Mouse (Mus musculus) G1E (cell line): ENCODE measurements around the gene Dnttip1. TPM values are rescaled to one million over a fixed set of nuclear protein-coding genes. Genes with fewer than 3 reads are reported as not detected.
A peak's percentile ranks its signal among the peaks of the same experiment; 100 is the strongest.
"Not testable (repeated sequence)": the region's sequence is repeated elsewhere in the genome, so short reads cannot be mapped to it uniquely, and the experiment has no call there.

Source experiments
- ATAC-seq: 2 replicates; pipeline ENCODE4 v1.8.0; 2016; ENCODE audit warnings: mild to moderate bottlenecking; ENCODE audit not compliant: insufficient number of reproducible peaks, poor library complexity, low FRiP score, severe bottlenecking; ENCODE audit errors: extremely low read depth
- DNase-seq: peaks from one replicate; pipeline ENCODE4 v3.0.0; 2012; ENCODE audit warnings: low spot score
- H3K27me3 ChIP-seq: 2 replicates; pipeline ENCODE4 v1.6.1; 2012; ENCODE audit warnings: mild to moderate bottlenecking, low read length, inconsistent platforms; ENCODE audit not compliant: insufficient read depth
- H3K36me3 ChIP-seq: replicated peaks from 2 replicates; pipeline ENCODE3; 2012; ENCODE audit warnings: mild to moderate bottlenecking, inconsistent platforms
- H3K4me1 ChIP-seq: 2 replicates; pipeline ENCODE4 v1.6.1; 2012; ENCODE audit warnings: low read depth, low read length, inconsistent platforms, mixed read lengths; ENCODE audit not compliant: insufficient read depth
- H3K4me3 ChIP-seq: 2 replicates; pipeline ENCODE4 v1.5.1; 2012; ENCODE audit warnings: low read depth, mild to moderate bottlenecking, inconsistent platforms, low read length, moderate library complexity, mixed read lengths
- H3K9me3 ChIP-seq: replicated peaks from 2 replicates; pipeline ENCODE4 v1.6.1; 2012; ENCODE audit warnings: inconsistent platforms
- CTCF ChIP-seq: IDR thresholded peaks from 2 replicates; pipeline ENCODE4 v1.5.1; 2012; ENCODE audit warnings: low read depth, low read length, inconsistent platforms, mixed read lengths
- GATA1 ChIP-seq: IDR thresholded peaks from 2 replicates; pipeline ENCODE4 v1.6.1; 2012; ENCODE audit warnings: borderline replicate concordance, low read length, inconsistent platforms, mixed read lengths
- GATA2 ChIP-seq: IDR thresholded peaks from 2 replicates; pipeline ENCODE4 v1.6.1; 2012; ENCODE audit warnings: low read depth, low read length, inconsistent platforms, borderline replicate concordance
- POLR2AphosphoS5 ChIP-seq: IDR thresholded peaks from 2 replicates; pipeline ENCODE4 v1.6.1; 2012; ENCODE audit warnings: low read depth, low read length, inconsistent platforms; ENCODE audit not compliant: insufficient replicate concordance
- TAL1 ChIP-seq: conservative IDR thresholded peaks from 2 replicates; pipeline ENCODE4 v1.6.1; 2012; ENCODE audit warnings: low read depth, low read length, inconsistent platforms, mixed read lengths
- polyA plus RNA-seq: library from polyadenylated mRNA; stranded (reverse); fragments of >175 nt; gene quantifications from 2 replicates; pipeline ENCODE4 v1.2.3, GENCODE M21; 2012
- total RNA-seq, 2 experiments: library from RNA; stranded (forward) in 1 of 2; stranded (reverse) in 1 of 2; fragments of 200-1000 nt in 1 of 2; fragments of >200 nt in 1 of 2; fragmentation: Nextera tagmentation in 1 of 2; gene quantifications; 2 replicates each; pipeline ENCODE4 v1.2.3; 2014 to 2017

The Dnttip1 gene
- total and polyA plus RNA-seq, 3 experiments = 23.8 to 122 (median 86.2) TPM

- Histone ChIP-seq H3K36me3 (no peaks in the 10 kb centered on the region), H3K4me1 (no peaks in the 10 kb centered on the region), H3K9me3 (no peaks in the 10 kb centered on the region), H3K4me3 (no peak overlapping the region), H3K27me3 (0 out of 2 replicates have a peak, but pooled peaks cover under 1% of the 10 kb centered on the region)
- no peak for DNase-seq
- ATAC-seq = no peak
- no peak for TF ChIP-seq GATA1
Observed at GRCm38 (mm10) chr2:164705991-164706390, 39.8 kb upstream of the Dnttip1 start.

- Histone ChIP-seq H3K36me3 (no peaks in the 10 kb centered on the region), H3K9me3 (no peaks in the 10 kb centered on the region), H3K4me3 (no peak within 1 kb of the TSS), H3K4me1 (no peaks in the 10 kb centered on the region), H3K27me3 (peaks cover 6% of the 10 kb centered on the region; the same call in 1 of the 2 replicates)
- ATAC-seq (no peak), DNase-seq (no peak)
- TF ChIP-seq GATA1 (no peak), POLR2AphosphoS5 (no peak), TAL1 (no peak), CTCF (no peak), GATA2 (no peak)
Observed at GRCm38 (mm10) chr2:164715005-164715404, 30.8 kb upstream of the Dnttip1 start, which contains the start of gene Spint5. Spint5 (plus strand) TSS chr2:164715305.

- H3K4me1 ChIP-seq, DNase-seq, H3K4me3 ChIP-seq, H3K9me3 ChIP-seq, H3K36me3 ChIP-seq, ATAC-seq, H3K27me3 ChIP-seq: not testable (repeated sequence)
Observed at GRCm38 (mm10) chr2:164716194-164716786, 29.5 kb upstream of the Dnttip1 start.

GRCm38 (mm10) chr2:164723276-164723675, 22.5 kb upstream of the Dnttip1 start:
- no peaks in the 10 kb centered on the region for H3K9me3 ChIP-seq
- no peak for TF ChIP-seq CTCF
- no peak for TF ChIP-seq GATA1
- TF ChIP-seq TAL1 = no peak
- TF ChIP-seq POLR2AphosphoS5 = no peak
- no peak for TF ChIP-seq GATA2
- H3K36me3 ChIP-seq = no peaks in the 10 kb centered on the region
- H3K4me1 ChIP-seq = no peaks in the 10 kb centered on the region
- H3K4me3 ChIP-seq = no peak overlapping the region
- ATAC-seq = no peak
- H3K27me3 ChIP-seq = peaks cover 3% of the 10 kb centered on the region
- no peak for DNase-seq

GRCm38 (mm10) chr2:164725895-164726619, 19.7 kb upstream of the Dnttip1 start:
- 0 out of 2 replicates have a peak, but pooled peaks have one; percentile 34 for ATAC-seq
- H3K9me3 ChIP-seq = no peaks in the 10 kb centered on the region

GRCm38 (mm10) chr2:164731719-164732118, 14.1 kb upstream of the Dnttip1 start:
- no peak overlapping the region for H3K4me3 ChIP-seq
- peaks cover 16% of the 10 kb centered on the region for H3K27me3 ChIP-seq
- no peak for TF ChIP-seq GATA2
- TF ChIP-seq TAL1 = no peak
- no peak for TF ChIP-seq POLR2AphosphoS5
- no peak for TF ChIP-seq CTCF
- TF ChIP-seq GATA1 = no peak
- H3K36me3 ChIP-seq = no peaks in the 10 kb centered on the region
- H3K9me3 ChIP-seq = no peaks in the 10 kb centered on the region
- no peaks in the 10 kb centered on the region for H3K4me1 ChIP-seq
- DNase-seq = no peak
- ATAC-seq = no peak

More at GRCm38 (mm10) chr2:164725895-164726619, 19.7 kb upstream of the Dnttip1 start:
- peak; percentile 40 for DNase-seq
- Histone ChIP-seq H3K27me3 (peaks cover 3% of the 10 kb centered on the region), H3K4me3 (no peak overlapping the region), H3K36me3 (no peaks in the 10 kb centered on the region), H3K4me1 (no peaks in the 10 kb centered on the region)
- TF ChIP-seq POLR2AphosphoS5 (no peak), GATA1 (no peak), TAL1 (no peak), GATA2 (no peak), CTCF (no peak)
